Mouse (Mus musculus) Patski (cell line): Measurements from ENCODE around the gene Clasrp. TPM values are rescaled to one million over a fixed set of nuclear protein-coding genes. Genes with fewer than 3 reads are reported as not detected.

Experiments
- ATAC-seq: fragments of 100-300 bp; one replicate; pipeline ENCODE4 v1.8.0; 2021
- CTCF ChIA-PET: fragments of 350-600 bp; sonication (Branson Sonifier 250); formaldehyde crosslinking; loops from one replicate; lab custom pipeline; 2022; ENCODE audit warnings: inconsistent platforms; lab: Charles Lee
- POLR2A ChIA-PET: fragments of 350-600 bp; sonication (Branson Sonifier 250); formaldehyde crosslinking; loops from one replicate; lab custom pipeline; 2022; ENCODE audit warnings: antibody characterized with exemption, inconsistent platforms; lab: Charles Lee
- DNase-seq: peaks from one replicate; pipeline ENCODE4 v3.0.0-alpha.2; 2011; ENCODE audit warnings: low read depth, low spot score
- H3K27me3 ChIP-seq: fragments of 371-371 bp; one replicate; pipeline ENCODE4 v1.5.1; 2021
- CTCF ChIP-seq: fragments of 100-300 bp; IDR thresholded peaks from one replicate; pipeline ENCODE4 v1.5.1; 2021
- in situ Hi-C: fragments of 300-500 bp; cut with MboI; formaldehyde crosslinking; loops from 3 replicates; pipeline ENCODE4 v1.11.1; 2018; ENCODE audit warnings: low pct_unique_long_range_greater_than_20kb, mixed read lengths
- polyA plus RNA-seq: library from polyadenylated mRNA; unstranded; gene quantifications from one replicate; pipeline ENCODE4 v1.2.3, GENCODE M21; 2021

Clasrp gene
- polyA plus RNA-seq, 1 experiment from 2014 or later = 50.7 TPM

GRCm38 (mm10) chr7:19557982-19558900 is 46.0 kb downstream of the Clasrp start:
- DNase-seq (no peak), ATAC-seq (no peak)
- in situ Hi-C loops = no loop called here
- no peak for TF ChIP-seq CTCF
- H3K27me3 ChIP-seq = no peaks in the 10 kb centered on the region
- ChIA-PET CTCF (interaction anchor here (1.0 to 2.0 kb wide), 5 partner anchors 12 to 31 kb away, joined by 3 to 7 read pairs (median 4); no protein-coding TSS in a partner anchor), POLR2A (no interaction called here)

- CTCF ChIA-PET = no interaction called here
- TF ChIP-seq CTCF = no peak
- in situ Hi-C loops = no loop called here
- no peak for DNase-seq
- POLR2A ChIA-PET = no interaction called here
- ATAC-seq = no peak
- no peaks in the 10 kb centered on the region for H3K27me3 ChIP-seq
Measured at GRCm38 (mm10) chr7:19557086-19557485, 47.2 kb downstream of the Clasrp start.

- ChIA-PET CTCF (interaction anchor here (1.4 to 2.0 kb wide), 2 partner anchors 8 to 11 kb away, joined by 4 read pairs; partner anchors contain the start of gene Ppp1r37), POLR2A (interaction anchor here (1.1 kb wide), 1 partner anchor 15 kb away, joined by 3 read pairs; no protein-coding TSS in a partner anchor)
- no peak for ATAC-seq
- in situ Hi-C loops = no loop called here
- no peak for TF ChIP-seq CTCF
- no peaks in the 10 kb centered on the region for H3K27me3 ChIP-seq
- no peak for DNase-seq
Measured at GRCm38 (mm10) chr7:19554168-19554567, 50.1 kb downstream of the Clasrp start.

- no peaks in the 10 kb centered on the region for H3K27me3 ChIP-seq
- no peak for TF ChIP-seq CTCF
- POLR2A ChIA-PET = no interaction called here
- CTCF ChIA-PET = interaction anchor here (0.9 to 2.0 kb wide), 2 partner anchors 10 to 11 kb away, joined by 3 to 4 read pairs; partner anchors contain the start of gene Ppp1r37
- no peak for ATAC-seq
- in situ Hi-C loops = no loop called here
- DNase-seq = no peak
Measured at GRCm38 (mm10) chr7:19552443-19552842, 51.8 kb downstream of the Clasrp start.

- no peak for DNase-seq
- ChIA-PET POLR2A (no interaction called here), CTCF (no interaction called here)
- no peaks in the 10 kb centered on the region for H3K27me3 ChIP-seq
- ATAC-seq = no peak
- TF ChIP-seq CTCF = no peak
- in situ Hi-C loops = no loop called here
Measured at GRCm38 (mm10) chr7:19551634-19552033, 52.7 kb downstream of the Clasrp start.

GRCm38 (mm10) chr7:19549394-19549793 is 54.9 kb downstream of the Clasrp start:
- H3K27me3 ChIP-seq = no peaks in the 10 kb centered on the region
- no peak for ATAC-seq
- DNase-seq = no peak
- ChIA-PET CTCF (no interaction called here), POLR2A (interaction anchor here (1.6 kb wide), 1 partner anchor 10 kb away, joined by 3 read pairs; no protein-coding TSS in a partner anchor)
- in situ Hi-C loops = no loop called here
- no peak for TF ChIP-seq CTCF

GRCm38 (mm10) chr7:19547344-19547969 is 56.8 kb downstream of the Clasrp start:
- in situ Hi-C loops = no loop called here
- TF ChIP-seq CTCF = no peak
- H3K27me3 ChIP-seq = no peaks in the 10 kb centered on the region
- no peak for ATAC-seq
- CTCF ChIA-PET = interaction anchor here (0.7 to 1.5 kb wide), 2 partner anchors 8 to 11 kb away, joined by 3 read pairs; no protein-coding TSS in a partner anchor
- DNase-seq = no peak
- POLR2A ChIA-PET = no interaction called here

GRCm38 (mm10) chr7:19546007-19546406 is 58.3 kb downstream of the Clasrp start:
- ChIA-PET POLR2A (interaction anchor here (1.2 kb wide), 1 partner anchor 9 kb away, joined by 3 read pairs; no protein-coding TSS in a partner anchor), CTCF (interaction anchor here (1.4 to 1.5 kb wide), 2 partner anchors 10 to 13 kb away, joined by 3 read pairs; no protein-coding TSS in a partner anchor)
- in situ Hi-C loops = no loop called here
- H3K27me3 ChIP-seq = no peaks in the 10 kb centered on the region
- DNase-seq = no peak
- no peak for TF ChIP-seq CTCF
- ATAC-seq = no peak

GRCm38 (mm10) chr7:19543584-19543983 is 60.7 kb downstream of the Clasrp start:
- DNase-seq (no peak), ATAC-seq (no peak)
- ChIA-PET CTCF (interaction anchor here (1.4 kb wide), 2 partner anchors 11 kb away, joined by 4 read pairs; no protein-coding TSS in a partner anchor), POLR2A (interaction anchor here (0.6 kb wide), 1 partner anchor 67 kb away, joined by 3 read pairs; no protein-coding TSS in a partner anchor)
- TF ChIP-seq CTCF = no peak
- in situ Hi-C loops = no loop called here
- H3K27me3 ChIP-seq = no peaks in the 10 kb centered on the region

- ChIA-PET POLR2A (no interaction called here), CTCF (interaction anchor here (1.3 to 1.7 kb wide), 3 partner anchors 11 to 17 kb away, joined by 3 to 7 read pairs (median 4); no protein-coding TSS in a partner anchor)
- TF ChIP-seq CTCF = no peak
- H3K27me3 ChIP-seq = no peaks in the 10 kb centered on the region
- ATAC-seq (no peak), DNase-seq (no peak)
- in situ Hi-C loops = no loop called here
Measured at GRCm38 (mm10) chr7:19542155-19542691, 62.1 kb downstream of the Clasrp start.
